Mouse (Mus musculus): ENCODE measurements at regions not wholly inside any gene's neighbourhood (a gene's known extent, or its start where the extent isn't known, plus 50 kb on each side); places are given as distances from the start of the nearest gene placed in this dataset.
"Not testable (repeated sequence)": the region's sequence is repeated elsewhere in the genome, so short reads cannot be mapped to it uniquely, and the experiment has no call there.

DNA sequence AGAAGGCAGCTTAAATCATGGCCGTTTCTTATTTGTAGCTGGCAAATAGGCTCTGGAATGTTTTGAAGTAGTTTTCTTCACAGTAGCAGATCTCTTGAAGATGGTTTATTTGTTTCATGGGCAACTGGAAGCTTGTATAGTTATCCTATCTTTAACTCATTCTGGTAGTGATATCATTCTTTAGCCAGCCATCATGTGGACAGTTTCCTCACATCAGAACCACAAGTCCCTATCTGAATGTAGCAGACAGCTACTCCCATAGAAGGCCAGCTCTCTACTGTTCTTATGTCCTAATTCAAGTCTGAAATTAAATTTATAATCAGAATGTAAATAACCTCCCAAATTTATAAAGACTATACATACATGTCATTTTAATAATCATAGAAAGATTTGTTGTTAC is 253.8 kb upstream of the Sdr16c6 start:
- ATAC-seq (ENCODE audit: low FRiP score, low read depth) = no peak
- WGBS = 100% methylated on average over 1 of the region's 1 CpGs

GRCm38 (mm10) chr4:4315651-4316411 is 238.5 kb upstream of the Sdr16c6 start:
- 78% methylated on average over 3 of the region's 3 CpGs for WGBS
- H3K9me3 ChIP-seq = no peaks in the 10 kb centered on the region
- no peaks in the 10 kb centered on the region for H3K27me3 ChIP-seq (replicated peaks)
- no peak overlapping the region for H3K4me3 ChIP-seq
- H3K27ac ChIP-seq = no peak overlapping the region
- ATAC-seq (ENCODE audit: low FRiP score, low read depth) = no peak
- H3K4me1 ChIP-seq = no peaks in the 10 kb centered on the region
- H3K9ac ChIP-seq = no peak overlapping the region
- no peaks in the 10 kb centered on the region for H3K36me3 ChIP-seq
- no peak overlapping the region for H3K4me2 ChIP-seq (replicated peaks)

More for the DNA sequence above, 253.8 kb upstream of the Sdr16c6 start:
- H3K4me2 ChIP-seq (replicated peaks) = no peak overlapping the region
- no peaks in the 10 kb centered on the region for H3K36me3 ChIP-seq
- no peaks in the 10 kb centered on the region for H3K27me3 ChIP-seq (replicated peaks)
- H3K27ac ChIP-seq = no peak overlapping the region
- H3K4me1 ChIP-seq = no peaks in the 10 kb centered on the region
- no peak overlapping the region for H3K4me3 ChIP-seq
- no peak overlapping the region for H3K9ac ChIP-seq
- no peaks in the 10 kb centered on the region for H3K9me3 ChIP-seq

GRCm38 (mm10) chr4:4311496-4311895 is 234.2 kb upstream of the Sdr16c6 start:
- Histone ChIP-seq H3K4me3 (no peak overlapping the region), H3K27me3 (replicated peaks) (no peaks in the 10 kb centered on the region), H3K4me2 (replicated peaks) (no peak overlapping the region), H3K27ac (no peak overlapping the region), H3K9me3 (no peaks in the 10 kb centered on the region), H3K4me1 (no peaks in the 10 kb centered on the region), H3K36me3 (no peaks in the 10 kb centered on the region), H3K9ac (no peak overlapping the region)
- no peak for ATAC-seq (ENCODE audit: low FRiP score, low read depth)

- Histone ChIP-seq H3K27me3 (replicated peaks) (no peaks in the 10 kb centered on the region), H3K27ac (no peak overlapping the region), H3K4me1 (no peaks in the 10 kb centered on the region), H3K9ac (no peak overlapping the region), H3K4me3 (no peak overlapping the region), H3K9me3 (no peaks in the 10 kb centered on the region), H3K4me2 (replicated peaks) (no peak overlapping the region), H3K36me3 (no peaks in the 10 kb centered on the region)
- 76% methylated on average over 3 of the region's 3 CpGs for WGBS
- no peak for ATAC-seq (ENCODE audit: low FRiP score, low read depth)
Measured at GRCm38 (mm10) chr4:4306922-4307321, 229.6 kb upstream of the Sdr16c6 start.

- Histone ChIP-seq H3K4me3 (no peak overlapping the region), H3K36me3 (no peaks in the 10 kb centered on the region), H3K9ac (no peak overlapping the region), H3K4me2 (replicated peaks) (no peak overlapping the region), H3K4me1 (no peaks in the 10 kb centered on the region), H3K27me3 (replicated peaks) (no peaks in the 10 kb centered on the region), H3K27ac (no peak overlapping the region), H3K9me3 (no peaks in the 10 kb centered on the region)
- no peak for ATAC-seq (ENCODE audit: low FRiP score, low read depth)
Measured at GRCm38 (mm10) chr4:4305740-4306249, 228.5 kb upstream of the Sdr16c6 start.

DNA sequence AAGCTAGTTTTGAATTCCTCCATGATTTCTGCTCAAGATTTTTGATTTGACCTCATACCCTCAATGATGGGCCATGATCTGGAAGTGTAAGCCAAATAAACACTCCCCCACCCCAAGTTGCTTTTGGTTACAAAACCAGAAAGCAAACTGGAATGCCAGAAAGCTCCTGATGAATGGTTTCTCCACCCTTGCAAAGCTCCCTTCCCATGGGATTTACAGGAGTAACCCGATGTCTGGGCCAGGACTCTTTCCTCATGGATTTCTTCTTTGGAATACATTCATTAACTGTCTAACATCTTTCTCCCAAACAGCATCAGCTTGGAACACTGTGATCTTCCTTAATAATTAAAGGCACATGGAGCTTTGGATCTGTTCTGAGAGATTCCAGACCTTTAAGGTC is 227.3 kb upstream of the Sdr16c6 start:
- no peaks in the 10 kb centered on the region for H3K36me3 ChIP-seq
- H3K4me1 ChIP-seq = no peaks in the 10 kb centered on the region
- H3K9ac ChIP-seq = no peak overlapping the region
- no peaks in the 10 kb centered on the region for H3K27me3 ChIP-seq (replicated peaks)
- whole genome bisulfite sequencing = 88% methylated on average over 1 of the region's 1 CpGs
- no peak overlapping the region for H3K4me3 ChIP-seq
- ATAC-seq (ENCODE audit: low FRiP score, low read depth) = no peak
- no peak overlapping the region for H3K4me2 ChIP-seq (replicated peaks)
- H3K9me3 ChIP-seq = no peaks in the 10 kb centered on the region
- H3K27ac ChIP-seq = no peak overlapping the region

DNA sequence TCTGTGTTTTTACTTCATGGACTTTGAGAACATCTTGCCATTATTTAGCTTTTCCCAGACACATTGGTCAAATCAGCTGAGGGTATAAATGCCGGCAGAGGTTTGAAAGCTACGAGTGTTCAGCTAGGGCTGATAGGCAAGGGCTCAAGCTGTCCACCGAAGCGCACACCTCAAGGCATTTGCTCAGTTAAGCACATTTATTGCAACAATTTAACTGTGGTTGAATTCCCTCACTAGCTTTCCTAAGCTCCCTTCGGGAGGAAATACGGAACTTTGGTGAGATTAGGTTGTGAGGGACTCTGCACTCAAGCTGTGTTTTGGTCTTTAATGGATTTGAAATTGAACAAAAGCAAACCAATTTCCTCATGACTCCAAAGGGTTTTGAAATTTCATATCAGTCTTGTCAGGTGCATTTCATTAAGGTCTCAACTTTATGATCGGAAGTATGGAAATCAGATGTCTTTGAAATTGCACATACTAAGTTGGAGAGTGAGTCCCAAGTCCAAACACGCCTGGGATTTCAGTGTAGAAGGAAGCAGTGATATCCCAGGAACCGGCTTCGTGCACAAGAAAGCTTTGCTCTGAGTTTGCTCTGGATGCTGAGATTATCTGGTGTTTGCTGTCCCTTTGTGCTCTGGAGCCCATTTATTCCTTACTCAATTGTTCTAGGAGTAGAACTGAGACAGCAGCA is 223.0 kb upstream of the Sdr16c6 start:
- H3K36me3 ChIP-seq = no peaks in the 10 kb centered on the region
- H3K9ac ChIP-seq = no peak overlapping the region
- no peak for ATAC-seq (ENCODE audit: low FRiP score, low read depth)
- no peak overlapping the region for H3K27ac ChIP-seq
- H3K27me3 ChIP-seq (replicated peaks) = no peaks in the 10 kb centered on the region
- no peak overlapping the region for H3K4me2 ChIP-seq (replicated peaks)
- no peaks in the 10 kb centered on the region for H3K9me3 ChIP-seq
- H3K4me1 ChIP-seq = no peaks in the 10 kb centered on the region
- WGBS = 85% methylated on average over 10 of the region's 10 CpGs
- H3K4me3 ChIP-seq = no peak overlapping the region

GRCm38 (mm10) chr4:4299631-4300030 is 222.3 kb upstream of the Sdr16c6 start:
- H3K9ac ChIP-seq = no peak overlapping the region
- 65% methylated on average over 1 of the region's 1 CpGs for WGBS
- H3K4me2 ChIP-seq (replicated peaks) = no peak overlapping the region
- H3K36me3 ChIP-seq = no peaks in the 10 kb centered on the region
- no peak overlapping the region for H3K27ac ChIP-seq
- no peaks in the 10 kb centered on the region for H3K27me3 ChIP-seq (replicated peaks)
- ATAC-seq (ENCODE audit: low FRiP score, low read depth) = no peak
- H3K4me3 ChIP-seq = no peak overlapping the region
- no peaks in the 10 kb centered on the region for H3K4me1 ChIP-seq
- H3K9me3 ChIP-seq = no peaks in the 10 kb centered on the region

- Histone ChIP-seq H3K9ac (no peak overlapping the region), H3K27me3 (replicated peaks) (no peaks in the 10 kb centered on the region), H3K4me3 (no peak overlapping the region), H3K4me2 (replicated peaks) (no peak overlapping the region), H3K27ac (no peak overlapping the region), H3K4me1 (no peaks in the 10 kb centered on the region), H3K36me3 (no peaks in the 10 kb centered on the region), H3K9me3 (no peaks in the 10 kb centered on the region)
- ATAC-seq (ENCODE audit: low FRiP score, low read depth) = no peak
- 81% methylated on average over 2 of the region's 2 CpGs for WGBS
Measured at GRCm38 (mm10) chr4:4249601-4250000, 172.3 kb upstream of the Sdr16c6 start.

- no peak overlapping the region for H3K9ac ChIP-seq
- ATAC-seq (ENCODE audit: low FRiP score, low read depth) = no peak
- no peaks in the 10 kb centered on the region for H3K36me3 ChIP-seq
- H3K4me1 ChIP-seq = no peaks in the 10 kb centered on the region
- H3K27me3 ChIP-seq (replicated peaks) = no peaks in the 10 kb centered on the region
- no peak overlapping the region for H3K4me2 ChIP-seq (replicated peaks)
- 67% methylated on average over 4 of the region's 4 CpGs for WGBS
- no peaks in the 10 kb centered on the region for H3K9me3 ChIP-seq
- H3K27ac ChIP-seq = no peak overlapping the region
- no peak overlapping the region for H3K4me3 ChIP-seq
Measured at GRCm38 (mm10) chr4:4247669-4248068, 170.3 kb upstream of the Sdr16c6 start.

DNA sequence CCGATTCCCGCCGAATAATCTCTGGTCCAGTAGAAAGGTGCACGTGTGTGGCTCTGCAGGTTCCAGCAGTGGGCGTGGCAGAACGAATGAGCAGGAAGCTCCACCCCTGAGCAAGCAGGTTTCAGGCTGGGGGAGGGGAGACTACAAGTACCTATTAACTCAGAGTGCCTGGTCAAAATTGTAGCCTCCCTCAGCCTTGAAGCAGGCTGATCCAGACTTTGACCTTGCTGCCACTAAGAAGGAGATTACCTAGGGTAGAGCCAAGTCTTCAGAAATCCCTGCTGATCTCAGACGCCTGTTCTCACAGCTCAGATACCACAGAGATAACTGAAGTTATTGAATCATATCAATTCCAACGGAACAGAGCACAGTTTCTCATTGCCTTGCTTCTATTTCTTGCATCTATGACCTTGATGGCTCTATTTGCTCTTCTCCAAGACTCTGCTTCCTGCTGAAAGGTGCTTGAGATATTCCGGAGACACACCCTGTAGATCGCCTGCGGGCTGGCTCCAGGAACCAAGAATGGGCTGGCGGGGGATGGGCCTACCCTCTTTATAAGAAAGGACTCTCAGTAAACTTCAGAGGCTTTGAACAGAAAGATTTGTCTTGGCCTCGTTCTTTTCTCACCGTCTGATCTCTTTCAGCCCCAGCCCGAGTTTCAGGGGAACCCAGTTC is 165.1 kb upstream of the Sdr16c6 start:
- H3K36me3 ChIP-seq; H3K27me3 ChIP-seq (replicated peaks); H3K4me1 ChIP-seq; H3K27ac ChIP-seq; H3K9ac ChIP-seq; H3K9me3 ChIP-seq; ATAC-seq (ENCODE audit: low FRiP score, low read depth); H3K4me2 ChIP-seq (replicated peaks); H3K4me3 ChIP-seq: not testable (repeated sequence)
- WGBS = 88% methylated on average over 15 of the region's 15 CpGs

DNA sequence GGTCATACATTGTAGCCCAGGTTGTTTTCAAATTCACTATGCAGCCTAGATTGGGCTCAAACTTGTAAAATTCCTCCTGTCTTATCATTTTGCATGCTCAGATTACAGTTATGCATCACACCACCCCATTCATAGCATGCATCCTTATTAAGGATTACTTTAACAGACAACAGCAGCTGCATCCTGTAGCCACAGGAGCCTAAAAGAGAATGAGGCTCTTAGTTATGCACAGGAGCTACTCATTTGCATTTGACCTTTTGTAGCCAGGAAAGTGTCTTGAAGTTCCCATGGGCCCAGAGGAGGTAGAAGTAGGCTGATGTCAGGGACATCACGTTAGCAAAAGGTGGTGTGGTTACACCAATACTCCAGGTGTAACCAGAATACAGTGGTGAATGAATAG is 148.9 kb upstream of the Sdr16c6 start:
- H3K4me2 ChIP-seq (replicated peaks) = no peak overlapping the region
- H3K9ac ChIP-seq = no peak overlapping the region
- H3K9me3 ChIP-seq = no peaks in the 10 kb centered on the region
- H3K4me3 ChIP-seq = no peak overlapping the region
- H3K27me3 ChIP-seq (replicated peaks) = no peaks in the 10 kb centered on the region
- no peak for ATAC-seq (ENCODE audit: low FRiP score, low read depth)
- no peaks in the 10 kb centered on the region for H3K36me3 ChIP-seq
- 26% methylated on average over 1 of the region's 1 CpGs for WGBS
- H3K4me1 ChIP-seq = no peaks in the 10 kb centered on the region
- H3K27ac ChIP-seq = no peak overlapping the region

Data from neural tube, embryonic 12.5 days (tissue).